Mouse (Mus musculus) layer of hippocampus, adult 9-11 months (tissue): ENCODE measurements around the gene Adnp.
"Not testable (repeated sequence)": the region's sequence is repeated elsewhere in the genome, so short reads cannot be mapped to it uniquely, and the experiment has no call there.

Source experiments
- DNase-seq: peaks from one replicate; pipeline ENCODE4 v3.0.0; 2022

The Adnp gene

DNA sequence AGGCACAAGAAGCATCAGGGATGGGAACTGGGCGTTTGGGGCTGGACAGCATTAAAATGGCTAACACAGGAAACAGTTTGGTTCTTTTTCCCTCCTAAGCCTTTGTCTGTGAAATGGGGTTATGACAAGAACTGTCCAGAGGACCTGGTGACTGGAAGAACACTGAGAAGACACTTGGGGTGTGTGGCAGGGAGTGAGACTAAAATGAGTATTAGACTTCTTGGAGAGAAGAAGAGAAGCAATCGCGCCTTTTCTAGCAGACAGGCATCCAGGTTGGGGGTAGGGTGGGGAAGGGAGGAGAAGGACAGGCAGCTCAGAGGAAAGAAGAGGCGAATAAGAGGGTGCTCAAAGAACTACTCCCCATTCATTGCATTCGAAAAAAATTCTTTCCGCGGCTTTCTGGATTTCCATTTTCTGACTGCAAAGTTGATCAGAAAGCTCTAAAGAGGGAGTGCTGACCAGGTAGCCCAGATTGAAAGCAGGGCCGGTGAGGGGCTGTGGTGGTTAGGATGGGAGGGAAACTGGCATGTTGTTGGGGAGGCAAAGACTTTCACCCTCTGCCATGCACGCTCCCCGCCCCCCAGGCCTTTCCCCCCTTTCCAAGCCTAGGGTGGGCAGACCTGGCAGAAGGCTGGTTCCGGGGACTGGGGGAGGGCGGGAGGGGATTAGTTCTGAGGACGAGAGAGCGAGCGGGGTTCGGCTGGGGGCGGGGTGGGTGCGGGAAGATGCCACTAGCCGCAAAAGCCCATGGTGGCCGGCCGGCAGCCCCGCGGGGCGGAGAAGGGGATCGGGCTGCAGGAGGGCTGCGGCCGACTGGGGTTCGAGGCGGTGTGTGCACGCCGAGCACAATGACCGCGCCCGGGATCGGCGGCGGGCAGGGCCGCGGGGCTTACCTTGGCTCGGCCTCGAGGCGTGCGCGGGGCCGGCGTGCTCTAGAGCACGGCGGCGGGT lies 956 bp downstream of the Adnp start:
- peak; percentile 28 for DNase-seq

DNA sequence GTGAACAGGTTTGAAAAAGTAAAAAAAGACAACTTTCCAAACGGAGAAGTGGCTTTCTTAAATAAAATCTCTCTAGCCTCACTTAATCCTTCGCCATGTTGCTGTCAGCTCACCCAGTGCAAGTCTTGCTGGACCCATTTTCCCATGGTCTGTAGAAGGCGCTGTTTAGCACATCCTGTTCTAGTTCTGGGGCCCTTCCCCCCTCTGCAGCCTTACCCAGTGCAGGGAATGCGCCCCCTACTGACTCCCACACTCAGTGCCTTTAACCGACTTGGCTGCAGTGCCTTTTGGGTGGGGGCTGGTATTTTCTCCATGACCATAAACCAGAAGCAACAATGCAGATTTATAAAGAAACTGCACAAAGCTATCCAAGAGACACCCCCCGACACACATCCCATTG lies 1.6 kb downstream of the Adnp start:
- DNase-seq, result peak; percentile 95

DNA sequence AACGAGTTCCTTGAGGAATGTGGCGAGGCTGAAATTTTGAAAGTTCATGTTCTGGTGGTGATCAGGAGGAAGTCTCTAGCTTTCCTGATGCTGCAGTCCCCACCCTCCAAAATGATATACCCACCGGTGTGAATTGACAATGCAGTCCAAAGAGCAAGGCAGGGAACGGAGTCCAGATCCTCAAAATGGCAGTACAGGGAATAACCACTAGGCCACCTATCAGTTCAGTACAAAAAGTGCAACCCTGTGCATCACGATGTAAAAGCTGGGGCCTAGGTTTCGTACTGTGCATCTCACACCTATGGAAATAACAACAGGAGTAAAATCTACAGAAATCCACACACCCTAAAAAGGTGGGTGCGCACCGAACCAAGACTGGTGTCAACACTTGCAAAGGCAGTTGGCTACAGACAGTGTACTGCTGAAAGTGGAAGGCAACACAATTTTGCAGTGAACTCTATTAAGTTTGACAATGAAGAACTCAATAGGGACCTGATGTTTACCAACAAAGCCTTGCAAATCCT lies 2.4 kb downstream of the Adnp start:
- DNase-seq, result no peak

DNA sequence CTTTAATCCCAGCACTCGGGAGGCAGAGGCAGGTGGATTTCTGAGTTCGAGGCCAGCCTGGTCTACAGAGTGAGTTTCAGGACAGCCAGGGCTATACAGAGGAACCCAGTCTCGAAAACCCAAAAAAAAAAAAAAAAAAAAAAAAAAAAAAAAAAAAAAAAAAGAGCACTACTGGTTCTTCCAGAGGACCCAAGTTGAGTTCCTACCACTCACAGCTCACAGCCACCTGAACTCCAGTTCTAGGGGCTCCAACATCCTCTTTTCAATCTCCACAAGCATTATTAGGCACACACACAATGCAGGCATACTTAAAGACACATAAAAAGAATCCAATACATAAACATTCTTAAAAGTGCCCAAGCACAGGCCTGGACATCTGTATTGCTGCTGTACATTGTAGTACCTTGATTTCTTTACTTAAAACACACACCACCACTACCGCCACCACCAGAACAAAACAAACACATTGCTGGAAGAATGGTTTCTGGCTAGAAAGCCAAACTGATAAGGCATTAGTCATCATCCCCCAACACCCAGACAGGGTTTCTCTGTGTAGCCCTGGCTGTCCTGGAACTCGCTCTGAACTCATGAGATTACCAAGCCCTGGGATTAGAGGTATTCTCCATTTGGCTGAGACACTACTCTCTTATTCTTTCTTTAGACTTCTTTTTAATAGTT lies 6.8 kb downstream of the Adnp start:
- no peak for DNase-seq

DNA sequence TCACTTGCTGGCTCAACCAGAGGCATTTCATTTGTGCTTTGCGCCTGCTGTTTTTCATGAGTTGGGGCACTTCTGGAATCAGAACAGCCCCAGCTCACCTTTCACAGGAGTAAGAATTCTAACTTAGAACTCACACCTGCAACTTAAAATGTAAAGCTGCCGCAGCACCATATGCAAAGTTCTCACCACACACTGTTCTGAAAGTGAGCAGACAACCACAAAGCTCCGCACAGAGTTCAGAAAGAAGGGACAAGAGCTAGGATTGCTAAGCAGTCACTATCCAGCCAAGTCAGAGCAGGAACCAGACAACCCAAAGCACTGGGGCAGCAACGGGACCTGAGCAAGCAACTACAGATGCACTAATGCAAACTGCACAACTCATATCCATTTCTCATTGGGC lies 7.4 kb downstream of the Adnp start:
- no peak for DNase-seq

DNA sequence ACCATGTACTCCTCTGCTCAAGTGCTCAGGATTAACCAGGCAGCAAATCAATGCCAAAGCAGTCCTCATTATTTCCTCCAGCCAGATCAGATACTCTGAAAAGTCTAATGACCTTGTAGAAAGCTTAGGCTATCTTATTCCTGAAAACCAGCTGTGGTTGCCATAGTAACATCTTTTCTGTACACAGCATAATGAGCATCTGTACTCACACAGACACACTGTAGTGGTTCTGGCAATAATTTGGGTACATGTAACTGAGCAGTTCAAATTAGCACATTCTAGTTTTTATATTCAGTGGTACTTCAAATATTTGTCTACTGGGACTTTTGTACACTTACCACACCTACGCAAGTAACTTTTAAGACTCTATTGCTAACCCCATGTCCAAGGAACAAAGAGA lies 8.5 kb downstream of the Adnp start:
- no peak for DNase-seq

DNA sequence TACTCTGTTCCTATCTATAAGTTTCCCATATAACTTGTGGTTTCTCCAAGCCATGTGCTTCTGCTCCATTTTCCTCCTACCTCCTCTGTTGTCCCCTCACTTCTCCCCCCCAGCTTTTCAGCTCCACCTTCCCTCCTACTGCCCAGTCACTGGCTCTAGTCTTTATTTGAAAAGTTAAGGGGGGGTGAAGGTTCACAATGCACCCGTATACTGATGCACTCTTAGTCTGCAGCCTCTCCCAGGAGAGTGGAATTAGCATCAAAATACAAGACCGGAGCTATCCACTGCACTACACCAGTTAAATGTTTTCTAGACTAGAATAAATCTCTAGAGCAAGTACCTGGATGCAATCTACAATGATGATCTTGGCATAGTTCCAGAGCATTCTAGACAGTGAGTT lies 11.2 kb downstream of the Adnp start:
- no peak for DNase-seq

DNA sequence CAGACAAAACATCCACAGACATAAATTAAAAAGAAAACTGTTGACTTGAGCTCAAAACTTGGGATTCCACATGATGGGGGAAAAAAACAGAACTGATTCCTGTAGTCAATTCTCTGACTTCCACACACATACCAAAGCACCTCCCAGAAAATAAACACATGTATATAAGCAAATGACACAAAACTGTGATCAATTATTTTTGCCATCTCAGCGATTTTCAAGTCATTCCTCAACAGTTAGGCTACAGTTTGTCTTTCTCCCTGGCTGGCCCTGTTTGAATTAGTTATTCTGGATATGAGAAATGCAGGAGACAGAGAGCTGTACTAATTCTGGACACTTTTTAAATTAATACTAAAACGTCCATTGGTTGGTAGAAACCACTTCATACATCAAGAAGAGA lies 13.2 kb downstream of the Adnp start:
- DNase-seq, result no peak

DNA sequence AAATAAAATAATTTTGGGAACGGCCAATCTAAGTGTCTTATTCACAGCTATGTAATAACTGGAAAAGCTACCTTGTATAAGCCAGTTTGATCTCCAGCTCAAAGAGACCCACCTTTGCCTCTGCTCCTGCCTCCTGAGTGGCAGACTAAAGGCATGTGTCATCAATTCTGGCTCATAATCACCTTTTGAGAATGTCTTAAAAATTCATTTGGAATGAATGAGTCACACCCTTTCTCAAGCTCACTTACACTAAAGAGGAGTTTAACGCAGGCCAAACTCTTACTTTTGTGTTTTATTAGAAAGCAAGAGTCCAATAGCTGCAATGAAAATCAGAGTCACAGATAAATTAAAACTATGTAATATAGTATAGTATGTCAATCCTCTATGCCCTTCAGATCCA lies 15.1 kb downstream of the Adnp start:
- no peak for DNase-seq

DNA sequence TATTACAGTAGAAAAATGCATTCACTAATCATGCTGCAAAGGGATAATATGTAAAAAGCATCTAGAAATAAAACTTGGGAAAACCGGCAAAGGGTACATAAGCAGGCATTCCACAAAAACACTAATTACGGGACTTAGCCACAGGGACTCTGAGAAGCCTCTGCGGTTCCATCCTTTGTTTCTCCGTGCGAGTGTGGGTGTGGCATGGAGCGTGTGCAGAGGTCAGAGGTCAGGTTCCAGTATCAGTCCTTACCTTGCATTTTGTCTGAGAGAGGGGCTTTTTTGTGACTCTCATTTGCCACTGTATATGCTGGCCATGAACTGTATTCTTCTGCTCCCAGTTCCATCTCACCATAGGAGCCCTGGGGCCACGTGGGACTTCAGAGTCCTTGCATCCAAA lies 31.0 kb downstream of the Adnp start:
- DNase-seq, result no peak

DNA sequence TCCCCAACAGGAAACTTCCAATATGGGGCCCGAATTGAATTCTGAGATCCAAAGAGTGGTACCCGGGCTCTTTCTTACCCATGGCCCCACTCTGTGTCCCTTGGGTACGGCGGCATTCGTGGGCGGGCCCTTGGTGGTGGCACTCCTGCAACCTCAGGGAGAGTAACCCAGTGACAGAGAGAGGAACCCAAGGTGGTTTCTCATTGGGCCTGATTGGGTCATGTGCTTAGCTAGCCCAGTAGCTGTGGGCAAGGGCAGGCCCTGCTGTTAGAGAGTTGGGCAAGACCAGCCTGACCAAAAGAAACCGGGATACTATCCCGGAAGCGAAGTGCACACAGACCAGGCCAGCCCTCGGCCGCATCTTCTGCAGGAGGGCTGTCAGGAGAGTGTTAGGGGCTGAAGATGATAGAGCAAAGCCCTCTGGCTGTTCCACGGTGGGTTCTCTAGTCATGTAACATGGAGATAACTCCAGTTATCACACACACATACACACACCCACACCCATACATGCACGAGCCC lies 36.7 kb downstream of the Adnp start:
- peak; percentile 73 for DNase-seq

DNA sequence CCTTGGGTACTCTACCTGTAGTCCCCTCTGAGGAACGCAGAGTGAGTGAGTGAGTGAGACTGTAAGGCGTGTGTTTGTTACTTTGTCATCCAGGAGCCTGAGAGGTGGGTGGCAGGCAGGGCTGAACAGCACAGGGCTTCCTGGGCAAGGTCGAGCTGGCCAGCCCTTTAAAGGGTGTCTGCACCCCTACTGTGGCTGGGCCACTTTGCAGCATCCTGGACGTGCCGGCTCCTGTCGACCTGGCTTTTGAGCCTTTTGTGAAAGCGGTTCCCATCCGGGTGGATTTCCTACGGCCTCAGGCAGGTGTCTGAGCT lies 37.2 kb downstream of the Adnp start:
- DNase-seq, result no peak

DNA sequence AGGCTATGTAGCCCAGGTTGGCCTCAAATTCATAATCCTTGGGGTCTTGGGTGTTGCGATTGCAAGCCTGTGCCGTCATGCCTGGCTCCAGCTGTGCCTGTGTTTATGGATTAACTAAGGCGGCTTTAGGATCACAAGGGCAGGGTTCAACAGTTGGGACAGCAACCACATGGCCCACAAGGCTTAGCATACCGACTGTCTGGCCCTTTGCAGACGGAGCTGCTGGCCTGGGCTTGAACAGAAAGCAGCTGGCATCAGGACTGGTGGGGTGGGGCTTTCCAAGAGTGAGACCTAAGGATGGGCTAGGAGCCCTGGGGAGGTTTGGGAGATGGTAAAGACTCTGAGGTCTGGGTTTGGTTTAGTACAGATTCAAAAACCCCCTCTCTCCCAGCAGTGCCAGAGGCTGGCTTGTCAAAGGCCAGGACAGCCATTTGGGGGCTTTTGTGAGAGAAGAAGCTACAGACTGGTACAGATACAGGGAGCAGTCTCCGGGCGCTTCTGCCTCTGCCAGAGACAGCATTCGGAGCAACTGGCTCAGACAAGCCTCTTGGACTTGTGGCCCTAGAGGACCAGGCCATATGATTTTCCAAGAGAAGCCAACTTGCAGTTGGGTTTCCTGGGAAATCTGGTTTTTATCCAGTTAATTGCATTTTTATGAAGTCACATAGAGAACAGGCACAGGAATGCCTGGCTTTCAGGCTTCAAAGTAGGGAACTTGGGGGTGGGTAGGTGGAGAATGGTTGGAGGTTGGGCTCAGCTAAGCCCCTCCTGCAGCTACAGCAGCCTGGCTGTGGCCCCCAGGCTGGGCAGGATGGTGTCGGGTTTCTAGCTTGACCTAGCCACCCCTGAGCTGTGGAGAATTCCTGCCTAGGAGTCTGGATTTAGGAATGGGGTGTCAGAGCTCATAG lies 37.8 kb downstream of the Adnp start:
- DNase-seq, result no peak

DNA sequence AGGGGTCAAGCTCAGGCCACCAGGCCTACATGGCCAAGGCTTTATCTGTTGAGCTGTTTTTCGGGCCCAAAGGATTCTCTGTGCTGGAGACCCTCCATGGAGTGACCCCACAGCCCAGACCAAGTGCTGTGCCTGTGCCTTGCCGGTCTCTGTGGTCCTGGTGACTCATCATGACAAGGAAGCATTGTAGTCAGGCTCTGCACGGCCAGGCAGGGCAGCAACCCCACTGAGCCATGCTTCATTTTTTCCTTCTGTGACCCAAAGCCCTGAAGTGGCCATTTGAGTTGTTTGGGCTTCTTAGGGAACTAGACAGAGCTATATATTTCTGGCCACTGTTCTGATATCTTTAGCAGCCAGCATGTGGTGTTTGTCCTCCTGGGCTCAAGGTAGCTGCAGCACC lies 39.1 kb downstream of the Adnp start:
- DNase-seq, result no peak

DNA sequence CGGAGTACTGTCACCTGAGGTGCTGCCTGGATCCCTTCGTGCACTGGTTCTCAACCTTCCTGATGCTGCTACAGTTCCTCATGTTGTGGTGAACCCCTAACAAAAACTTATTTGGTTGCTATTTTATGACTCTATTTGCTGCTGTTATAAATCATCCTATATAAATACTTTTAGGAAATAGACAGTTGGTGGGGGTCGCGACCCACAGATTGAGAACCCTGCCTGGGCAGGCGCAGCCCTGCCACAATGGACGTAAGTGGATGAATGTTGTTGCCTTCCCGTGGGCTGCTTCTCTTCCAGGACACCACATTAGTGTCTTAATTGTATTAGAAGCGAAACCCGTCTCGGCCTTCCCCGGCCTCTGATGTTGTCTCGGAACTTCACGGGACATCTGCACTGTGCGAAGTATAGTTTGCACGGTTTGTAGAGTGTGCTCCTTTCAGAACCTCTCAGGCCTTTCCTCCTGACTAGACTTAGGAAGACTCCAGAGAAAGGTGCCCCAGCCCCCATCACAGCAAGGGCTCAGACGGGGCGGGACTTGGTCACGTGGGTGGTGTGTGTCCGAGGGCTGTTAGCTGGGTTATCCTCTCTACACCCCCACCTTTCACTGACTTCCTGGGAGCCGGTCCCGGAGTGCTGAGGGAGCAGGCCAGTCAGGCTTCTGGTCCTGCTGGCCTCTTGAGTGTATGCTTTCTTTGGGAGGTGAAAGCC lies 40.0 kb downstream of the Adnp start:
- no peak for DNase-seq

DNA sequence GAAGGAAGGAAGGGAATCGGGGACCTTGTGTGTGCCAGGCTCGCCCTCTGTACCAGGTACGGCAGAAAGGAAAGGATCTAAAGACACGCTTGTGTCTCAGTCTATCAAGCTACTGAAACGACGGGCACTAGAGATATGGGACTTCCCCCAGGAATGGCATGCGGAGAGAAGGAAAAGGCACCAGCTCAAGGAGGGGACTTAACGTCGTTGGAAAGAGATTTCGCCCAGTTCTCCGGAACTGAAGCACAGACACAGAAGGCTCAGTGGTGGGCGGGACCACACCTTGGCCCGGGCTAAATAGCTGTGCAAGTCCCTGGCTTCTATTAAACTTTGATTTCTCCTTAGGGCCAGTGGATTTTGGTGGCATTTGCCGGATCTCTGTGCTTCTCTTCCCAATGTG lies 44.9 kb downstream of the Adnp start:
- DNase-seq, result no peak

DNA sequence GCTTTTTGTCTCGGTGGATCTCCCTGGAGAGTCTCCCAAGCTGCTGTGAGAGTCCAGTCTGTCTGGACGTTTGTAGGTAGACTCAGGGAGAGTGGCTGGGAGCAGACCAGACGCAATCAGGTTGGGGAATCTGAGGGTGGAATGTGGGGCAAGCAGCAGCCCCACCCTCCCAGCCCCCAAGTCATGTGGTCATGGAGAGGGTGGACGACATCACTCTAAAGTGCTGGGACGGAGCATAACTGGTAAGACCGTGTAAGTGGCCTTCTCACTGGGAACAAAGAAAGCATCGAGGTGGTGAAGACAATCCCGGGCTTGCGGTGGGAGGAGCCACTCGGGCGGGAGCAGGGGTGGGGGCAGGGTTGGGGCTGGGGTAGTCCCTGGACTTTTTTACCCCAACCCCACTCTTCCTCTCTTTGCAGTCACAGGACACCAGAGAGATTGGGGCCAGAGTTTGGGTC lies 45.4 kb downstream of the Adnp start:
- DNase-seq, result no peak

DNA sequence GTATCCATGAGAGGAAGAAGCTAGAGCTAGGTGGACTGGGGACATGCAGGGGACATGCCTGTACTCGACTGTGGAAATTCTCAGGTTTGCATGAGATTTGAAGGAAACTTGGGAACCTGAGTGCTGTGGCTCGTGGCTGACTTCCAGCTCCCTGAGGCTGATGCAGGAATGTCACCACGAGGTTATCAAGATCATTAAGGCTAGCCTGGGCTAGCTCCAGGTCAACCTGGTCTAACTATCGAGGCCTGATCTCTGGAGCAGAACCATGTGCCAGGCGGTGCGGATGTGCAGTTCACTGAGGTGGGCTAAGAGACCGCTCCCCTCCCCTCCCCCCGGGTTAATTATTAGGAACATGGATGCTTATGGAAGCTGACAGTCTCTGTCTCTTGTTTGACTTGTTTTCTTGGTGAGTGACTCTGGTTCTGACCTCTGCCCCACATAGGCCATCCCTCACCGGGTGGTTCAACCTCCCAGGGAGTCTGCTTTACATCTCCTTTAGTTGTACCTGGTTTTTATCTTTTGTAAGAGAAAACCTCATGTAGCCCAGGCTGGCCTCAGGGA lies 46.5 kb downstream of the Adnp start:
- no peak for DNase-seq

DNA sequence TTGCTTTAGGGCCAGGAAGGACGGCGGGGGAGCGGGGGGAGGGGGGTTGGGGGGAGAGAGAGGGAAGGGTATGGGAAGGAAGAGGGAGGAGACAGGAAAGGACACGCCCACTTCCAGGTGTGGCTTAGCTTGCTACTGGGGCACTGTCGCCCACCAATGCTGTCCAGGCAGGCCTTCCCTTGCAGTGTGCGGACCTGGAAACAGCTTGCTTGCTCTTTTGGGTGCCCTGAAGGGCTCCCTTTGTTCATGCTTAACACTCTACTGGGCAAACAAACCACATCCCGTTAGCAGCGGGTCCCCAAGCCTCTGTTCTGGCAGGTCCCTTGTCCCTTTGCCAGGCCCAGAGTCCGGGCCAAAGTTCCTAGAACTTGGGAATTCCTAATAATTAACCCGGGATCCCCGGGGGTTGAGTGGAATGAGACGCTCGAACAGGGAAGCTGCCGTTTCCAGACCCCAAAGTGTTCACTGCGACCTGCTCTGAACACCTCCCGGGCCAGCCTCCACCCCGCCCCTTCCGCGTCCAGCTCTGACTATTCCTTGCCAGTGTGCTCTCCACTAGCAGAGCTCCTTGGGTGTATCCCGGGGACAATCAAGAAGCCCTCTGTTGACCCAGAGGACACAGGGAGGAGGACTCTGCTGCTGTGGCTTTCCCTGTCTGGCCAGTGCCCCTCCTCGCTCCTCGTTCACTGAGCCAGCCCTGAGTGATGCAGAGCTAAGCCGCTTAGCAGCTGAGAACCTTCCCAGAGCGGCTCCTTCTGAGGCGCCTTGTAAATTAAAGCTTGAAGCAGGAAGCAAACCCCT lies 47.8 kb downstream of the Adnp start:
- DNase-seq, result no peak

DNA sequence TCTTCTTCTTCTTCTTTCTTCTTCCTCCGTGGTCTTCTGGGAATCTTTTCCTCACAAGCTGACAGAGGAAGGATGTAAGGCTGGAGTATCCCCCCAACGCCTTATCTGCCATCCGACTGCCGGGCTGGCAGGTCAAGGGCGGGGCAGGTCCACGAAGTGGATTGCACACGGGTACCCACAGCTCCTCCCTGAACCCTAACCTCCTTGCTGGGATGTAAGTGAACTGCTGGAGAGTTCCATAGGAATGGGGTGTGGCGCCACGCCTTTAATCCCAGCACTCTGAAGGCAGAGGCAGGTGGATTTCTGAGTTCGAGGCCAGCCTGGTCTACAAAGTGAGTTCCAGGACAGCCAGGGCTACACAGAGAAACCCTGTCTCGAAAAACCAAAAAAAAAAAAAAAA lies 48.9 kb downstream of the Adnp start:
- DNase-seq, result not testable (repeated sequence)

DNA sequence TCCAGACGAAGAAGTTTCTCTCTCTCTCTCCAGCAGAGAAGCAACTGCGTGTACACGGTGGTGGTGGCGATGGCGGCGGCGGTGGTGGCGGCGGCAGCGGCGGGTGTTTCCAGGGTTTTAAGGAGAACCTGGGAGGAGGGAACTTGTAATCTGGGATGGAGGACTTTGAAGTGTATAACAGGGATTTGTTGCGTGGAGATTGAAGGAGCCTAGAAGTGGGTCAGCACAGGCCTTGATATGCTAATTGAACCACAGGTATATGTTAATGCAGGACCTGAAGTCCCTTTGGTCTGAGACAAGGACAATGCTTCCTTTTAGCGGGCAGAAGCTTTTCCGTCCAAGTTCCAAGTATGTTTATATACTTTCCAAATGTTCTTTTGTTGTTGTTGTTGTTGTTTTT lies 50.6 kb downstream of the Adnp start:
- DNase-seq, result no peak
